Mouse (Mus musculus): ENCODE measurements around the gene Tle4. TPM values are rescaled to one million over a fixed set of nuclear protein-coding genes. Genes with fewer than 3 reads are reported as not detected.

Tle4 gene
- total and polyA plus RNA-seq, 2 experiments from 2014 or later, result 3.4 to 13.8 TPM

DNA sequence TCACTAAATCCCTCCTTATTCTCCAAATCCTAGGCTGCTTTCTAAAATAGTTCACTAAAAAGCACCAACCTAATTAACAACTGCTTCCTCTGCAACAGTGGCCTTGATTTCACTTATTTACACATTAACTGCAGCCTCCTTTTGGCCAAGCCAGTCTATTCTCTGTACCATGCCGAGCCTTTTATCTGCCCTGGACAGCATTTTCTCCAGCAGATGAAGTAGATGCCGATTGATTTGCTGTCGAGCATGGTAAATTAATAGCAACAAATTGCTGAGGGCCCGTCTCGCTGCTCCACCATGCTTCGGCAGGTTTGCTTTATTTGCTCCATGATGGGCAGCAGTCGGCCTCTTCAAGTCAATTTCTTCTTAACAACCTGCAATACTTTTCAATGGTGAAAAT lies 7.7 kb downstream of the Tle4 start:
- H3K27ac ChIP-seq (ENCODE audit: low read depth), result no peak overlapping the region
- no peak overlapping the region for H3K4me3 ChIP-seq (ENCODE audit: low read depth, low read length)
- no peak overlapping the region for H3K9ac ChIP-seq (replicated peaks; ENCODE audit: low read depth, low read length)
- TF ChIP-seq EP300 (IDR thresholded peaks at IDR 0.05; ENCODE audit: low read depth) (no peak), CTCF (IDR thresholded peaks at IDR 0.05; ENCODE audit: low read depth) (no peak)
- H3K36me3 ChIP-seq (replicated peaks; ENCODE audit: control insufficient read depth, insufficient read depth, low read length), result peaks cover 15% of the 10 kb centered on the region; the same call in 1 of the 2 replicates
- 79% methylated on average over 7 of the region's 7 CpGs for WGBS
- no peaks in the 10 kb centered on the region for H3K9me3 ChIP-seq (replicated peaks; ENCODE audit: control insufficient read depth, low read length)
- H3K4me2 ChIP-seq (ENCODE audit: low read depth, low read length), result no peak overlapping the region
- DNase-seq (ENCODE audit: low spot score) (no peak), ATAC-seq (ENCODE audit: insufficient read depth, low read depth) (no peak)
- H3K27me3 ChIP-seq (ENCODE audit: control insufficient read depth, insufficient read depth, low read length), result no peaks in the 10 kb centered on the region
- 0 out of 2 replicates have a peak, but pooled peaks cover 7% of the 10 kb centered on the region for H3K4me1 ChIP-seq (ENCODE audit: control insufficient read depth, insufficient read depth)

- ATAC-seq (ENCODE audit: insufficient read depth, low read depth) (no peak), DNase-seq (ENCODE audit: low spot score) (no peak)
- Histone ChIP-seq H3K27ac (ENCODE audit: low read depth) (no peak overlapping the region), H3K4me3 (ENCODE audit: low read depth, low read length) (no peak overlapping the region), H3K9me3 (replicated peaks; ENCODE audit: control insufficient read depth, low read length) (no peaks in the 10 kb centered on the region), H3K4me2 (ENCODE audit: low read depth, low read length) (no peak overlapping the region), H3K4me1 (ENCODE audit: control insufficient read depth, insufficient read depth) (0 out of 2 replicates have a peak, but pooled peaks cover 4% of the 10 kb centered on the region), H3K9ac (replicated peaks; ENCODE audit: low read depth, low read length) (no peak overlapping the region), H3K36me3 (replicated peaks; ENCODE audit: control insufficient read depth, insufficient read depth, low read length) (peaks cover 15% of the 10 kb centered on the region; the same call in 1 of the 2 replicates), H3K27me3 (ENCODE audit: control insufficient read depth, insufficient read depth, low read length) (no peaks in the 10 kb centered on the region)
- no peak for TF ChIP-seq EP300 (IDR thresholded peaks at IDR 0.05; ENCODE audit: low read depth)
- TF ChIP-seq CTCF (IDR thresholded peaks at IDR 0.05; ENCODE audit: low read depth), result no peak
- WGBS, result 49% methylated on average over 3 of the region's 3 CpGs
These were observed 9.4 kb downstream of the Tle4 start for GRCm38 (mm10) chr19:14588221-14589123.

GRCm38 (mm10) chr19:14586171-14586570 lies 11.7 kb downstream of the Tle4 start:
- no peak overlapping the region for H3K4me3 ChIP-seq (ENCODE audit: low read depth, low read length)
- H3K27ac ChIP-seq (ENCODE audit: low read depth), result no peak overlapping the region
- H3K27me3 ChIP-seq (ENCODE audit: control insufficient read depth, insufficient read depth, low read length), result no peaks in the 10 kb centered on the region
- ATAC-seq (ENCODE audit: insufficient read depth, low read depth) (no peak), DNase-seq (ENCODE audit: low spot score) (no peak)
- H3K9ac ChIP-seq (replicated peaks; ENCODE audit: low read depth, low read length), result no peak overlapping the region
- no peak overlapping the region for H3K4me2 ChIP-seq (ENCODE audit: low read depth, low read length)
- no peaks in the 10 kb centered on the region for H3K9me3 ChIP-seq (replicated peaks; ENCODE audit: control insufficient read depth, low read length)
- H3K36me3 ChIP-seq (replicated peaks; ENCODE audit: control insufficient read depth, insufficient read depth, low read length), result 0 out of 2 replicates have a peak, but pooled peaks cover 5% of the 10 kb centered on the region
- TF ChIP-seq CTCF (IDR thresholded peaks at IDR 0.05; ENCODE audit: low read depth) (no peak), EP300 (IDR thresholded peaks at IDR 0.05; ENCODE audit: low read depth) (no peak)
- 63% methylated on average over 3 of the region's 3 CpGs for WGBS
- H3K4me1 ChIP-seq (ENCODE audit: control insufficient read depth, insufficient read depth), result 0 out of 2 replicates have a peak, but pooled peaks cover 4% of the 10 kb centered on the region

DNA sequence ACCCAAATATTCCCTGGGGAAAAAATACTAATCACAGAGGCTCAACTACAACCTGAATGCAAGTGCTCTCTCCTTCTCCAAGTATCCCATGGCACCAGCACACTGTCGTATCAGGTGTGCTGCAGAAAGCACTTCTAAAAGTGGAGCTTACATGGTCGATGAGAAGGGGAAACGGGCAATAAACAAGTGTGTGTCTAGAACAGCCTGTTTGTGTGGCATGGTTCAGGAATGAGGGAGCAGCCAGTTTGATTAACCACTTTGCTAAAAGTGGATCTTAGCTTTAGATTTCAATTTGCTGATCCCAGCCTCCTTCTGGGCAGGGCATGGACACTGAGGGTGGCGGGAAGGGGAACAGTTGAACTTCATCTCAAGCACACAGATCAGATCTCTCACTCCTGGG lies 12.1 kb downstream of the Tle4 start:
- WGBS, result 58% methylated on average over 4 of the region's 4 CpGs
- H3K27me3 ChIP-seq (ENCODE audit: control insufficient read depth, insufficient read depth, low read length), result no peaks in the 10 kb centered on the region
- TF ChIP-seq CTCF (IDR thresholded peaks at IDR 0.05; ENCODE audit: low read depth) (no peak), EP300 (IDR thresholded peaks at IDR 0.05; ENCODE audit: low read depth) (no peak)
- H3K27ac ChIP-seq (ENCODE audit: low read depth), result no peak overlapping the region
- no peaks in the 10 kb centered on the region for H3K9me3 ChIP-seq (replicated peaks; ENCODE audit: control insufficient read depth, low read length)
- H3K36me3 ChIP-seq (replicated peaks; ENCODE audit: control insufficient read depth, insufficient read depth, low read length), result peaks cover 3% of the 10 kb centered on the region; the same call in 1 of the 2 replicates
- no peak overlapping the region for H3K4me2 ChIP-seq (ENCODE audit: low read depth, low read length)
- H3K4me3 ChIP-seq (ENCODE audit: low read depth, low read length), result no peak overlapping the region
- DNase-seq (ENCODE audit: low spot score) (no peak), ATAC-seq (ENCODE audit: insufficient read depth, low read depth) (no peak)
- 0 out of 2 replicates have a peak, but pooled peaks cover 4% of the 10 kb centered on the region for H3K4me1 ChIP-seq (ENCODE audit: control insufficient read depth, insufficient read depth)
- no peak overlapping the region for H3K9ac ChIP-seq (replicated peaks; ENCODE audit: low read depth, low read length)

DNA sequence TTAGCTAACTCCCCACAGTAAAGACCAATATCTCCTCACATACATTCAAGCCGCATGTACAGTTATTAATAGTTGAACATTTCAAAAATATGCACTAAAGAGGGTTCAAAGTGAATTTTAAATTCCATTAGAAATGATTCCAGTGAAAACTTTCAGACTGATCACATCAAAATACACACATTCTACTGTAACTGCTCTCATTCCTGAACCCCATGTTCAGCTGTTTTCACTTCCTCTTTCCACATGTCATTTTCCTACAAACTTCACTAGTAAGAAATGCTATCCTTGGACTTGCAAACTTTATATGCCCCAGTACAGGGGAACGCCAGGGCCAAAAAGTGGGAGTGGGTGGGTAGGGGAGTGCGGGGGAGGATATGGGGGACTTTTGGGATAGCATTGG lies 12.6 kb downstream of the Tle4 start:
- no peak for DNase-seq (ENCODE audit: low spot score)
- Histone ChIP-seq H3K9me3 (replicated peaks; ENCODE audit: control insufficient read depth, low read length) (no peaks in the 10 kb centered on the region), H3K4me1 (ENCODE audit: control insufficient read depth, insufficient read depth) (0 out of 2 replicates have a peak, but pooled peaks cover 4% of the 10 kb centered on the region), H3K27me3 (ENCODE audit: control insufficient read depth, insufficient read depth, low read length) (no peaks in the 10 kb centered on the region), H3K9ac (replicated peaks; ENCODE audit: low read depth, low read length) (no peak overlapping the region), H3K36me3 (replicated peaks; ENCODE audit: control insufficient read depth, insufficient read depth, low read length) (peaks cover 2% of the 10 kb centered on the region; the same call in 1 of the 2 replicates), H3K4me2 (ENCODE audit: low read depth, low read length) (no peak overlapping the region), H3K27ac (ENCODE audit: low read depth) (no peak overlapping the region), H3K4me3 (ENCODE audit: low read depth, low read length) (no peak overlapping the region)
- no peak for TF ChIP-seq CTCF (IDR thresholded peaks at IDR 0.05; ENCODE audit: low read depth)
- TF ChIP-seq EP300 (IDR thresholded peaks at IDR 0.05; ENCODE audit: low read depth), result no peak
- 93% methylated on average over 3 of the region's 3 CpGs for WGBS
- ATAC-seq (ENCODE audit: insufficient read depth, low read depth), result no peak

All from heart, postnatal 0 days (tissue).